Mouse (Mus musculus) brain, embryonic 14.5 days (tissue): ENCODE data around the gene Rhox2b.
"Not testable (repeated sequence)": the region's sequence is repeated elsewhere in the genome, so short reads cannot be mapped to it uniquely, and the experiment has no call there.

Experiments
- CTCF ChIP-seq: fragments of 200-500 bp; IDR thresholded peaks from 2 replicates; pipeline ENCODE4 v1.5.1; 2012; ENCODE audit warnings: inconsistent platforms, mild to moderate bottlenecking, moderate library complexity, borderline replicate concordance; ENCODE audit not compliant: insufficient read depth, insufficient read length; ENCODE audit errors: extremely low read depth
- POLR2A ChIP-seq: fragments of 200-500 bp; IDR thresholded peaks from 2 replicates; pipeline ENCODE4 v1.6.1; 2012; ENCODE audit warnings: mild to moderate bottlenecking, inconsistent platforms, borderline replicate concordance; ENCODE audit not compliant: poor library complexity, insufficient read depth, insufficient read length, severe bottlenecking; ENCODE audit errors: extremely low read depth

GRCm38 (mm10) chrX:37458285-37458684, 46.4 kb downstream of the Rhox2b start, which contains the start of gene Rhox3c:
- not testable (repeated sequence) for TF ChIP-seq CTCF, POLR2A
